Mouse (Mus musculus): ENCODE results near the gene Hmcn1. TPM values are rescaled to one million over a fixed set of nuclear protein-coding genes. Genes with fewer than 3 reads are reported as not detected.

Hmcn1 gene
- total RNA-seq, 4 experiments from 2014 or later = 1.4 to 2.6 (median 2.2) TPM

- DNase-seq (ENCODE audit: low spot score in 2 of 2) = no peak
Measured at GRCm38 (mm10) chr1:150537410-150538128, 455.7 kb downstream of the Hmcn1 start.

DNA sequence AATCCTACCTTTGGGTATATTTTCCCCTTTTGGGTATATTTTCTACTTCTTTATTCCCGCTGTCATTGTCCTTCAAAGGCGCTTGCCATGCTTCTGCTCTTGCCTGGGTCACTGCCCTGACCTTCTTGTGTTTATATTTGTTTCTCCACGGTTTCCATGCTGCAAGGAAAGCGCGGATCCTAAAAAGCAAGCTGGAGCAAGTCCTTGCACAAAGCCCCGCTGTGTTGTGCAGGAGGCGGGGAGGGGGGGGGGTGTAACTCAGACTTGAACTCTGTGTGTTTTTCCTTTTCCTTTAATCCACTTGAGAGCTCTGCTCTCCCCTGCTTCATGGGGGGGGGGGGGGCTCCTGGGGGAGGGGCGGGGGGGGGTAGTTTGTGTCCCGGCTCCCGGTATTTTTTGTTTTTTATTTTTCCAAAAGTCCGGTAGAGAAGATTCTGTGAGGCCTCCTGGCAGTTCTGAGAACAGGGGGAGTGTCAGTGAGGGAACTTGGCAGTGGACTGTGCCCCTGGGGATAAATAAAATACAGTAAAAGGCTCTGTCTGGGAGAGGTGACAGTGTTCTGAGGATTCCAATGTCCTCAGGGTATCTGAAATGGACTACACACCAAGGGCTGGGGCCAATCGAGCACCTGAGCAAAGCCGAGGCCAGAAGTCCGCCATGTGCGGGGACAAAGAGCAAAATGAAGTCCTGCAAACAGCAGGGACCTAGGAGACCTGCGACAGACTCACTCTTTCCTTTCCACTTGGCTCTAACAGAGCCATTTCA, 457.3 kb downstream of the Hmcn1 start:
- no peak for DNase-seq (ENCODE audit: low spot score in 2 of 2)

DNA sequence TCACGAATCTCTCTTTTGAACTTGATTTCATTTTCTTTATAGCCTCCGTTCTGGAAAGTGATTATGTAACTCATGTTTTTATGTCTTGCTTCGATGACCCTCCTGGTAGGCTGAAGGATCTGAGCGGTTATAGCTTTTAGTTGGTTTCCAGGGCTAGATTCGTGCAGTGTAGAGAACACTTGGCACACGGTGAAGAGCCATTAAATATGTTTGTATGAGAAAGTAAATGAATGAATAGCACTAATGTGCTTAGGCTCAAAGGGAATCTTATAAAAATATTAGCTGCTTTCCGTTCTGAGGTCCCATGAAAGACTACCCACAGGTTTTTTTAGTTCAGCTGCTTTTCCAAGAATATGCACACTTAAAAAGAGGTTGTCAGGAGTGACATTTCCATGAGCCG, 458.6 kb downstream of the Hmcn1 start:
- no peak for DNase-seq (ENCODE audit: low spot score in 2 of 2)

DNA sequence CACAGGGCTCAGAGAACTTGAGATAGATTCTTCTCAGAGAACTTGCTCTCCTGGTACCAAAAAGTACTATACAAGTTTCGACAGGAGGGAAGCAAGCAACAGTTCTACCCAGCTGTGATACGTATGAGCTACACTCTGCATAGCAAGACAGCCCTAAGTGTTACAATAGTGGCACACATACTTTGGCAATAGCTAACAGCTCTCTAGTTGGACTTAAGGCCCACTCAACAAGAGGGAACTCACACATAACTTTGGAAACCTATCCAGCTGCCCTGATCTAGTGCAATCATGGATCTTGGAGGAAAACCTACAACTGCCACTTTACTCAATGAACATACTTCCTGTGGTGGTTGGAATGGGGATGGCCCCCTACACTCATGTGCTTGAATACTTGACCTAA, 480.2 kb downstream of the Hmcn1 start:
- DNase-seq (ENCODE audit: low spot score in 2 of 2) = no peak

Other genes starting within 250 kb of the Hmcn1 start
- gene Gm47985, start 189.1 kb upstream of the Hmcn1 start, total RNA-seq (2022) = not detected
- not detected for gene Gm8947, start 198.9 kb upstream of the Hmcn1 start, total RNA-seq (2022)
- gene Gm47995, start 205.0 kb upstream of the Hmcn1 start, total RNA-seq (2022) = not detected
- gene 3110040M04Rik, start 210.7 kb upstream of the Hmcn1 start, total RNA-seq (2022) = not detected
- not detected for gene Gm47996, start 216.7 kb upstream of the Hmcn1 start, total RNA-seq (2022)

All from left cerebral cortex, adult 8-10 months (tissue).